In genomic region chr11:53734970-53735681, GRCm38 (mm10) we compare ENCODE assay signal across 13 mouse cellular contexts. TPM values are rescaled to one million over a fixed set of nuclear protein-coding genes. Genes with fewer than 3 reads are reported as not detected.
DNase-seq lines count a peak whose midpoint lies in the region; ATAC-seq and TF ChIP-seq lines count a peak whose summit lies in the region.
"Had no signal": no experiment of that assay in that cellular context is flagged by ENCODE, and none has a peak within 500 bp of the region (broad histone marks: within the 10 kb centered on the region; RNA-seq: fewer than 3 reads in every experiment).

No protein-coding gene starts in this region.

- WGBS in kidney, postnatal 0 days: 64% methylated on average over 18 of the region's 18 CpGs
- 70% methylated on average over 18 of the region's 18 CpGs for WGBS in intestine, embryonic 14.5 days

- TF ChIP-seq CTCF in kidney, postnatal 0 days (IDR thresholded peaks at IDR 0.05; ENCODE audit: low read depth): no peak
- TF ChIP-seq CTCF in CH12.LX (conservative IDR thresholded peaks at IDR 0.05 in 1 of 2, IDR thresholded peaks at IDR 0.05 in 1 of 2; ENCODE audit: low read depth in 2 of 2, low read length in 2 of 2): no peak

- no peak overlapping the region for H3K27ac ChIP-seq in kidney, postnatal 0 days
- H3K27ac ChIP-seq in CH12.LX (ENCODE audit: insufficient read depth, low read depth): peak overlapping the region; percentile 54
- no peak overlapping the region for H3K27ac ChIP-seq in intestine, embryonic 14.5 days (ENCODE audit: low read depth)

- H3K4me3 ChIP-seq in kidney, postnatal 0 days (replicated peaks; ENCODE audit: low read depth, low read length): no peak overlapping the region
- H3K4me3 ChIP-seq in CH12.LX (replicated peaks in 1 of 3; ENCODE audit: low read depth in 2 of 3, low read length in 2 of 3, poor library complexity in 1 of 3): peak overlapping the region; percentile 7 to 43 (median 29)
- no peak overlapping the region for H3K4me3 ChIP-seq in intestine, embryonic 14.5 days (ENCODE audit: low read depth, low read length)

- 0 out of 2 replicates have a peak overlapping the region, but pooled peaks have one; percentile 36 for H3K4me2 ChIP-seq in kidney, postnatal 0 days (ENCODE audit: low read length)
- peak overlapping the region; percentile 76 for H3K4me2 ChIP-seq in CH12.LX (ENCODE audit: insufficient read depth, low read depth, poor library complexity, severe bottlenecking)
- peak overlapping the region; percentile 44; the same call in 1 of the 2 replicates for H3K4me2 ChIP-seq in intestine, embryonic 14.5 days (ENCODE audit: low read length)

- in situ Hi-C loops in CH12.LX (cut with MboI; ENCODE audit: low pct_ligation_motif_present, low pct_unique_long_range_greater_than_20kb, low sequenced_read_pairs): loop anchor here (5.0 kb wide), 2 partner anchors 148 to 268 kb away; no protein-coding TSS in a partner anchor

- TF ChIP-seq RAD21 in CH12.LX (IDR thresholded peaks at IDR 0.05; ENCODE audit: low read depth, low read length): no peak

- dilution Hi-C loops in CH12.LX (cut with MboI; ENCODE audit: extremely low pct_ligation_motif_present, extremely low pct_unique_long_range_greater_than_20kb, low sequenced_read_pairs): no loop called here

- H3K4me1 ChIP-seq in kidney, postnatal 0 days (replicated peaks; ENCODE audit: insufficient read depth, low read length): no peaks in the 10 kb centered on the region
- H3K4me1 ChIP-seq in CH12.LX (ENCODE audit: control insufficient read depth in 1 of 2, insufficient read depth in 2 of 2): peaks cover 8 to 35% of the 10 kb centered on the region in 2 experiments
- no peaks in the 10 kb centered on the region for H3K4me1 ChIP-seq in intestine, embryonic 14.5 days (replicated peaks; ENCODE audit: control insufficient read depth, insufficient read depth, low read length)
- H3K4me1 ChIP-seq: forebrain, embryonic 10.5 days had no signal

- TF ChIP-seq POLR2A in CH12.LX (IDR thresholded peaks at IDR 0.05; ENCODE audit: low read depth, low read length): no peak; the same call in 1 of the 2 replicates

- TF ChIP-seq EP300 in CH12.LX (IDR thresholded peaks at IDR 0.05; ENCODE audit: low read length): no peak

- H3K36me3 ChIP-seq in kidney, postnatal 0 days (ENCODE audit: insufficient read depth, low read length): no peaks in the 10 kb centered on the region
- H3K36me3 ChIP-seq in CH12.LX (replicated peaks in 1 of 2; ENCODE audit: control insufficient read depth in 1 of 2, insufficient read depth in 1 of 2, low read length in 1 of 2): no peaks in the 10 kb centered on the region
- no peaks in the 10 kb centered on the region for H3K36me3 ChIP-seq in intestine, embryonic 14.5 days (ENCODE audit: control insufficient read depth, insufficient read depth, low read length)
- H3K36me3 ChIP-seq: forebrain, embryonic 10.5 days had no signal

- H3K27me3 ChIP-seq in kidney, postnatal 0 days (ENCODE audit: insufficient read depth, low read length): no peaks in the 10 kb centered on the region
- H3K27me3 ChIP-seq in CH12.LX (replicated peaks): no peaks in the 10 kb centered on the region
- H3K27me3 ChIP-seq in intestine, embryonic 14.5 days (replicated peaks; ENCODE audit: control insufficient read depth, insufficient read depth, low read length): no peaks in the 10 kb centered on the region

- ATAC-seq in kidney, postnatal 0 days (replicated peaks; ENCODE audit: low FRiP score, low read depth): no peak
- ATAC-seq in intestine, embryonic 14.5 days (replicated peaks; ENCODE audit: low FRiP score, low TSS enrichment, low read depth): no peak

- no peak overlapping the region for H3K9ac ChIP-seq in kidney, postnatal 0 days (ENCODE audit: low read depth, low read length)
- peak overlapping the region; percentile 41 for H3K9ac ChIP-seq in CH12.LX (ENCODE audit: insufficient read depth, low read depth)
- H3K9ac ChIP-seq in intestine, embryonic 14.5 days (ENCODE audit: low read length): no peak overlapping the region

- no peaks in the 10 kb centered on the region for H3K9me3 ChIP-seq in kidney, postnatal 0 days (replicated peaks; ENCODE audit: low read length)
- H3K9me3 ChIP-seq in CH12.LX (replicated peaks; ENCODE audit: low read length): no peaks in the 10 kb centered on the region
- no peaks in the 10 kb centered on the region for H3K9me3 ChIP-seq in intestine, embryonic 14.5 days (ENCODE audit: control insufficient read depth, low read length)
- H3K9me3 ChIP-seq: forebrain, embryonic 10.5 days had no signal

- H3K79me2 ChIP-seq in CH12.LX (replicated peaks; ENCODE audit: control insufficient read depth, extremely low read depth, insufficient read depth, poor library complexity, severe bottlenecking): no peaks in the 10 kb centered on the region

- no peak for DNase-seq in kidney, postnatal 0 days (ENCODE audit: low spot score)
- DNase-seq in kidney, adult 18-20 months: no peak
- DNase-seq in A20 (ENCODE audit: low read depth, low spot score) (peak; percentile 79), CH12.LX (ENCODE audit: extremely low read depth) (peak; percentile 89)
- no peak for DNase-seq in intestine, embryonic 14.5 days (ENCODE audit: low spot score)
- no peak for DNase-seq in ovary, postnatal 14 days (ENCODE audit: low spot score)
- DNase-seq in cerebellum, postnatal 25 days: no peak
- DNase-seq in kidney, postnatal 36 days: no peak

TF ChIP-seq in CH12.LX, 34 proteins besides CTCF, POLR2A, EP300 and RAD21 (continues in another document):
- TF ChIP-seq E2F4 (IDR thresholded peaks at IDR 0.05; ENCODE audit: insufficient replicate concordance, low read depth, low read length) (no peak), MAFK (IDR thresholded peaks at IDR 0.05; ENCODE audit: insufficient replicate concordance, low read length) (no peak), BHLHE40 (IDR thresholded peaks at IDR 0.05; ENCODE audit: low read depth, low read length) (peak; percentile 45), NELFE (IDR thresholded peaks at IDR 0.05; ENCODE audit: low read depth, low read length) (peak; percentile 51), MYC (IDR thresholded peaks at IDR 0.05; ENCODE audit: low read depth, low read length) (no peak), JUND (conservative IDR thresholded peaks at IDR 0.05; ENCODE audit: low read depth, low read length) (0 out of 2 replicates have a peak, but pooled peaks have one; percentile 3), MXI1 (IDR thresholded peaks at IDR 0.05; ENCODE audit: low read depth, low read length) (peak; percentile 3), PAX5 (IDR thresholded peaks at IDR 0.05; ENCODE audit: low read length) (no peak), ZKSCAN1 (IDR thresholded peaks at IDR 0.05; ENCODE audit: borderline replicate concordance, low read depth, low read length) (no peak), MAZ (IDR thresholded peaks at IDR 0.05; ENCODE audit: low read depth, low read length) (0 out of 2 replicates have a peak, but pooled peaks have one; percentile 51), GABPA (IDR thresholded peaks at IDR 0.05; ENCODE audit: insufficient replicate concordance, low read depth, low read length) (no peak), UBTF (IDR thresholded peaks at IDR 0.05; ENCODE audit: low read depth, low read length) (no peak), USF2 (conservative IDR thresholded peaks at IDR 0.05; ENCODE audit: low read depth, low read length) (no peak), CHD2 (IDR thresholded peaks at IDR 0.05; ENCODE audit: low read length) (peak; percentile 80; the same call in 1 of the 2 replicates), MAX (IDR thresholded peaks at IDR 0.05; ENCODE audit: low read length) (no peak; the same call in 1 of the 2 replicates), NRF1 (IDR thresholded peaks at IDR 0.05; ENCODE audit: low read depth, low read length) (no peak), RCOR1 (conservative IDR thresholded peaks at IDR 0.05; ENCODE audit: low read depth, low read length) (no peak), POLR2AphosphoS2 (IDR thresholded peaks at IDR 0.05; ENCODE audit: low read depth, low read length) (no peak), KAT2A (IDR thresholded peaks at IDR 0.05; ENCODE audit: insufficient replicate concordance, low read length) (0 out of 2 replicates have a peak, but pooled peaks have one; percentile 40), IRF4 (IDR thresholded peaks at IDR 0.05; ENCODE audit: low read depth, low read length) (peak; percentile 33; the same call in 1 of the 2 replicates), HCFC1 (IDR thresholded peaks at IDR 0.05; ENCODE audit: low read depth, low read length) (no peak; the same call in 1 of the 2 replicates), CHD1 (IDR thresholded peaks at IDR 0.05; ENCODE audit: low read depth, low read length) (0 out of 2 replicates have a peak, but pooled peaks have one; percentile 51), ZMIZ1 (IDR thresholded peaks at IDR 0.05; ENCODE audit: low read depth, low read length) (no peak), SIN3A (IDR thresholded peaks at IDR 0.05; ENCODE audit: low read length) (peak; percentile 50; the same call in 1 of the 2 replicates)

RNA-seq across cellular contexts. Expression of gene Il5, which starts 14.5 kb away (rescaled TPM):
- polyA plus RNA-seq in kidney, postnatal 0 days (2015; fragmentation: Nextera tagmentation; extraction: Ambion mirVana): not detected in 2 replicates
- not detected in 2 replicates for total RNA-seq in CH12.LX (2012; rRNA removed)
- not detected in 2 replicates for total RNA-seq in CH12.LX (2014; rRNA removed)
- polyA plus RNA-seq in CH12.LX (2012; ENCODE audit: insufficient read length, low read depth): not detected in 2 replicates
- not detected in 2 replicates for polyA plus RNA-seq in intestine, embryonic 14.5 days (2014; fragmentation: Nextera tagmentation; extraction: Ambion mirVana)
- total RNA-seq: gastrocnemius, postnatal 4 days; neutrophil, adult 5-6 weeks had no signal
- polyA plus RNA-seq: inflammation-experienced regulatory T-cells, adult 6 months had no signal

RNA-seq across cellular contexts. Expression of gene Rad50, which starts 28.0 kb away (rescaled TPM):
- 21.3 and 21.6 TPM in 2 replicates for polyA plus RNA-seq in kidney, postnatal 0 days (2015; fragmentation: Nextera tagmentation; extraction: Ambion mirVana)
- total RNA-seq in CH12.LX (2012; rRNA removed) (45.3 and 48.2 TPM in 2 replicates), CH12.LX (2014; rRNA removed) (36.0 and 39.6 TPM in 2 replicates)
- polyA plus RNA-seq in CH12.LX (2012; ENCODE audit: insufficient read length, low read depth): 53.6 and 55.2 TPM in 2 replicates
- 29.5 and 29.8 TPM in 2 replicates for polyA plus RNA-seq in intestine, embryonic 14.5 days (2014; fragmentation: Nextera tagmentation; extraction: Ambion mirVana)

RNA-seq across cellular contexts. Expression of gene Irf1, which starts 34.7 kb away (rescaled TPM):
- polyA plus RNA-seq in kidney, postnatal 0 days (2015; fragmentation: Nextera tagmentation; extraction: Ambion mirVana): 14.0 and 17.9 TPM in 2 replicates
- total RNA-seq in CH12.LX (2012; rRNA removed): 46.4 and 64.9 TPM in 2 replicates
- total RNA-seq in CH12.LX (2014; rRNA removed): 19.8 and 23.6 TPM in 2 replicates
- 17.8 and 18.2 TPM in 2 replicates for polyA plus RNA-seq in CH12.LX (2012; ENCODE audit: insufficient read length, low read depth)
- polyA plus RNA-seq in intestine, embryonic 14.5 days (2014; fragmentation: Nextera tagmentation; extraction: Ambion mirVana): 34.3 and 35.5 TPM in 2 replicates

RNA-seq across cellular contexts. Expression of gene Gm17334, which starts 37.9 kb away (rescaled TPM):
- polyA plus RNA-seq in kidney, postnatal 0 days (2015; fragmentation: Nextera tagmentation; extraction: Ambion mirVana): 0.20 and 0.21 TPM in 2 replicates
- total RNA-seq in CH12.LX (2012; rRNA removed) (0.71 and 0.72 TPM in 2 replicates), CH12.LX (2014; rRNA removed) (not detected in 2 replicates)
- 0.47 and 0.57 TPM in 2 replicates for polyA plus RNA-seq in CH12.LX (2012; ENCODE audit: insufficient read length, low read depth)
- polyA plus RNA-seq in intestine, embryonic 14.5 days (2014; fragmentation: Nextera tagmentation; extraction: Ambion mirVana): 0.60 and 0.68 TPM in 2 replicates
- total RNA-seq: neutrophil, adult 5-6 weeks had no signal
- polyA plus RNA-seq: forebrain, embryonic 10.5 days; limb, embryonic 11.5 days had no signal

Comparison
In these comparisons a context has a peak if more than half of its experiments do, and no peak if none do; other contexts are left out.
1. DNase-seq: peak in A20 (single experiment) and CH12.LX (single experiment); none in kidney, postnatal 0 days (single experiment), kidney, adult 18-20 months (single experiment), intestine, embryonic 14.5 days (single experiment), ovary, postnatal 14 days (single experiment), cerebellum, postnatal 25 days (0 of 2) and kidney, postnatal 36 days (0 of 2).
2. H3K4me3 ChIP-seq: peak in CH12.LX (3 of 3); none in kidney, postnatal 0 days (single experiment) and intestine, embryonic 14.5 days (single experiment).
3. Peak in every context shown above with its lines, with median percentiles within 50 percentile points of each other: H3K4me2 ChIP-seq.